Mouse (Mus musculus) cerebellum, postnatal 14 days (tissue): Measurements from ENCODE around the gene Shisa7.

Experiments used
- DNase-seq, 2 experiments: peaks; one replicate each; pipeline ENCODE4 v3.0.0; 2021; ENCODE audit warnings: mixed read lengths in 2 of 2

Shisa7 gene

DNA sequence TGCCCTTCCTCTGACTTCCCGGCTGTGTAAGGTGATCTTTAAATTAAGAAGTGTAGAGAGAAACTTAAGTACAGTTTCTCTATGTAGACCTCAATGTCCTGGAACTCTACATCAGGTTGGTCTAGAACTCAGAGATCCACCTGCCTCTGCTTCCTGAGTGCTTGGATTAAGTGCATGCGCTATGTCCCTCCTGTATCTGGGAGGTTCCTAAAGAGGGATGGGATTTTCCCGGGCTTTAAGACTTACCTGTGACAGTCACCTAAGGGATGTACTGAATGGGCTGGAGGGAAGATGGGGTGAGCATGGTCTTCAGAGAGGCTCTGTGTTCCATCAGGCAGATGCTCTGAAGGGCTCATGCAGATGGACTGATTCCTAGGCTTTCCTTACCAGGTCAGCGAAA lies 50.8 kb downstream of the Shisa7 start:
- no peak for DNase-seq

DNA sequence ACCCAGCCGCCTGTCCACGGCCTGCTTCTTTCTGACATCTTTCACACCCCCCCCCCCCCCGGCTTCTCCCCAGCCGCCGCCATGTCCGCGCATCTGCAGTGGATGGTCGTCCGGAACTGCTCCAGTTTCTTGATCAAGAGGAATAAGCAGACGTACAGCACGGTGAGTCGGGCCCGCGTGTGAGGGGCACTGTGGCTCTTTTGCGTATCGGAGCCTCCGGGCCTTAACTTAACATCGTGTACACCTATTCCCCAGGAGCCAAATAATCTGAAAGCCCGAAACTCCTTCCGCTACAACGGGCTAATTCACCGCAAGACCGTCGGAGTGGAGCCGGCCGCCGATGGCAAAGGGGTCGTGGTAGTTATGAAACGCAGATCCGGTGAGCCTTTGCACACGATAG lies 51.2 kb downstream of the Shisa7 start:
- DNase-seq: peak in 1 of 2 experiments; percentile 26

DNA sequence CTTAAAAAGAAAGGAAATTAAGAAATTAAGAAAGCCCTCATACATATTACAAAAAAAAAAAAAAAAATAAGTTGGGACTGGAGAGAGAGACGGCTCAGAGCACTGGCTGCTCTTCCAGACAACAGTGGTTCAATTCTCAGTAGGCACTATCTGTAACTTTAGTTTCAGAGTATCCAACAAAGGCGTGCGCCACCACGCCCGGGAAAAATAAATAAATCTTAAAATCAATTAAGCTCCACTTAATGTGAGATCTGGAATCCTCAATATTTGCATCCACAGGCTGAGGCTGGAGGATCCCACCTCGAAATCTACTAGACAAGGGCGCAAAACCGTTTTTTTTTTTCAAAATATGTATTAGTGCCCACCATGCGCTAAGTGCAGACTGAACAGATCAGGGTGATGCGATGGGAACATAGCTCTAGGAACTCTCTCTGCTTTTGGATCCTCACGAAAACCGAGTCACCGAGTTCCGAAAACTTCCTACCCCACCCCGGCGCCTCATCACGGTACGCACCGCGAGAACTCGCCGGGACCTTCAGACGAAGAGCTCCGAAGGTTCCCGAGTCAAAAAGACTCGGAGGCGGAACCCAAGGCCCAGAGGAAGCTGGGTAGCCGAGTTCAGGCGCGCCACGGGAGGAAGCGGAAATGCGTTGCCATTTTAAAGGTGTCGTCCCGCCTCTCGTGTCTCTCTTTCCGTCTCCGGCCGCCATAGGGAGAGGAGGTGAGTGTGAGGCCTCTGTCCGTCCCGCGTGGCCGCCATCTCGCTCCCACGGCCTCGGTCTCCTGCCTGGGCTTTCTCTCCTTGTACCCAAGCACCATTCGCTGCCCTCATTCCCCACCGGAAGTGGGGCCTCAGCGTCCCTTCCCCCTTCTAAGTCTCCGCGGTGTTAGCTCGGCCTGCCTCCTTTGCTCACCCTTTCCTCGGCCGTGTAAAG lies 52.0 kb downstream of the Shisa7 start, which contains the start of gene Rpl28:
TSS of gene Rpl28 (plus strand) at position 597 of the 935 bp plus-strand sequence.
- DNase-seq: peak; percentile 95 to 96

DNA sequence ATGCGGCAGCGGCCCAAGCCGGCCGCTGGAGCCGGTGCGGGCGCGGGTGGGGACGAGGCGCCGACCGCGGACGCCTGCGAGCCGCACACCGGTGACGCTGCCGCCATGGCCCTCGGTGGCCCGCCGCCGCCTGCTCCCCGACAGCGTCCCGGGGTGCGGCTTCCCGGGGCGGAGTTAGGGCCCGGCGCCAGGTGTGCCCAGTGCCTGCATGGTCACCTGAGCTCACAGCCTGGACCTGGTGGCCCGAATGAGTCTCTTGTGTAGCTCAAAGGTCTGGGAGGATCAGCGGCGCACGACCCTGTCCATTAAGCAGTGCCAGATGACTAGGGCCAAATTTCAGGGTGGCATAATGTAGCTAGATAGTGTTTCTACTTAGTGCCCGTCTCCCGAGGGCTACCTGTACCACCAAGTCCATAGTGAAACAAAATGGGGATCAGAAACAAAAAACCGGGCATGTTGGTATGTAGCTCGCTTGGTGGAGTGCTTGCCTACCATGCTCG lies 55.0 kb downstream of the Shisa7 start, which contains the start of gene Tmem238:
TSS of gene Tmem238 (minus strand) at position 221 of the 500 bp plus-strand sequence.
- peak; percentile 74 to 79 for DNase-seq

DNA sequence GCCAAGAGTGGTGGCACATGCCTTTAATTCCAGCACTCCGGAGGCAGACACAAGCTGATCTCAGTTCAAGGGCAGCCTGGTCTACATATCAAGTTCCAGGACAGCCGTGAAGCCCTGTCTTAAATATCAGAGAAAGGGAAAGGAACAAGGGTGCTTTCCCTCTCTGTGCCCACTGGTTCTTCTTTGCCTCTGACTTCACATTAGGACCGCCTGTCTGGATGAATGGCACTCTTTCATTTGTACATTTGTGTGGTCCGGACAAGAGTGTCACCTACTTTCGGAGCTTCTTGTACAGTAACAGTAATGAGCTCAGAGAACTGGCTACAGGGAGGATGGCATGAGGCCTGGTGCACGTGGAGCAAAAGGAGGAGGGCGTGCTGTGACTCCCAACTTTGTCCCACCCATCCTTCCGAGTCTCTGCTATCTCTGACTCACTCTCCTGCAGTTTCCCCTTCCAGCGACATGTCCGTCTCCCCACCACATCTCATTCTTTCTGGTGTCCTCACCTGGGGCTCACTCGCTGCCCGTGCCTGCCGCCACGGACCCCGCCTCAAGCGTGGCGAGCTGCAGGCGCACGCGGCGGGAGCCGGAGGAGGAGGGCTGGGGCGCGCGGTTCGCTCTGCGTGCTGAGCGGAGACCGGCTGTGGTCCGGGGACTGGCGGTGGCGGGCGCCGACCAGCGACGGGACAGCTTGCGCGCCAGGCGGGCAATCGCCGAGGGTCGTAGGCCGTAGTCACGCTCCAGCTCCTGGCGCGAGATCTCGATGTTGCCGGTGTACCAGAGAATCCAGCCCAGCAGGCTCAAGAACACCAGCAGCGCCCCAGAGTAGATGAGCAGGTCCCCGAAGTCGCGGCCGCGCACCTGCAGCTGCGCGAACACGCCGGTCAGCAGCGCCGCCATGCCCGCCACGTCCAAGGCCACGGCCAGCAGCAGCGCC lies 55.7 kb downstream of the Shisa7 start:
- peak in 1 of 2 experiments; percentile 71 for DNase-seq

DNA sequence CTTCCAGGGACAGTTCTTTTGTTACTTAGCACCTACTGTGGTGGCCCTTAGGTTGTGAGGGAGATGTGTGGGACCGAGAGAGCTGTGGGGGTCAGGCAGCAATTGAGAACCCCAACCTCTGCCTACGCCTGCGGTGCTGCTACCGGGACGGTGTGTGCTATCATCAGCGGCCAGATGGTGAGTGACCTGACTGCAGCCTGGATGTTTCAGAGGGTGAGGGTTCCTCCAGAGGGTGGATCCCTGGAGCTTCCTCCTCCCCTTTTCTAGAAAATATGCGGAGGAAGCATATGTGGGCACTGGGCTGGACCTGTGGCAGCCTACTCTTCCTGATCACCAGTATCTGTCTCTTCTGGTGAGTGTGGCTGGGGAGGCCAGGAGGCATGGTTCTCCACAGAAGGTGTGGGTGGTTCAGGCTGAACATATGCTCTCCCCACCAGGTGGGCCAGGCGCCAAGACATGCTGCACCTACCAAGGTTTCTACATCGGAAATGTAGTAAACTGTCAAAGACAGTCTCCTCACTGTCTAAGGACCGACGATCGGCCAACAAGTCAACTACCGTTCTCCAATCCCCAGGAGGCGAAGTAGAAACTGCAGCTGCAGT lies 60.7 kb downstream of the Shisa7 start:
- DNase-seq: peak; percentile 58 to 64

DNA sequence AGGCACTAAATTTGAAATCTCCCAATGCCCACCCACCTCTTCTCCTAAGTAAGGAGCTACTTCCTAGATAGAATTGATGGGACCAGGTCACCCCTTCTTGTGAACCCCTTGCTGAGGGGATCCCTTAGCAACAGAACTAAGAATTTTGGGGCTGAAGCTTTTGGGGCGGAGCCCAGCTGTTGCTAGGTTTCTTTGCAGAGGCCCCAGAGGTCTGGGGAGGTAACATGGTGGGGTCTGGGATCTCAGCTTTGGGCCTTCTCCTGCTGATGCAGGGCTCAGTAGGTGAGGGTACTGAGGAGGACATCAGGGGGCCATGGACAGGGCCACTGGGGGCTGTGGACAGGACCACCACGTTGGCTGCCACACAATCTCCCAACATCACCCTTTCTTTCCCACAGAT lies 61.7 kb downstream of the Shisa7 start, which contains the start of the genes Il11 and Tmem190:
TSS of gene Il11 (minus strand) at position 101 of the 400 bp plus-strand sequence.
TSS of gene Tmem190 (plus strand) at position 179 of the 400 bp plus-strand sequence.
- no peak for DNase-seq

DNA sequence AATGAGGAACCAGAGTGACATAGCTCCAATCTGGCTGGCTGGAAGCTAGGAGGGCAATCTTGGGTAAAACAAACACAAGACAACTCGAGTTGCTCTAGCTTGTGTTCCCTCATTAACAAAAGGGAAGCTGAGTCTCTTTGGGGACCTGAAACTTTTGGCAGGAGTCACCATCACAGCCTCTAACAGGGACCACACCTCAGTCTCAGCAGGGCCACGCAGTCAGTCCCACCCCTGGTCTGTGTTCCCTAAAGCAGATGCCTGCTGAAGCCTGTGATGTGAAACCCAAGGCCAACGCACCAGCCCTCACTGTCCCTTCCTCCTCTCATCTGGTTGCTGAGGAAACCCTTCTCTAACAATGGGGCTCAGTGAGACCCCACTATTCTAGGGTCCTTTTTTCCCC lies 62.4 kb downstream of the Shisa7 start:
- no peak for DNase-seq

DNA sequence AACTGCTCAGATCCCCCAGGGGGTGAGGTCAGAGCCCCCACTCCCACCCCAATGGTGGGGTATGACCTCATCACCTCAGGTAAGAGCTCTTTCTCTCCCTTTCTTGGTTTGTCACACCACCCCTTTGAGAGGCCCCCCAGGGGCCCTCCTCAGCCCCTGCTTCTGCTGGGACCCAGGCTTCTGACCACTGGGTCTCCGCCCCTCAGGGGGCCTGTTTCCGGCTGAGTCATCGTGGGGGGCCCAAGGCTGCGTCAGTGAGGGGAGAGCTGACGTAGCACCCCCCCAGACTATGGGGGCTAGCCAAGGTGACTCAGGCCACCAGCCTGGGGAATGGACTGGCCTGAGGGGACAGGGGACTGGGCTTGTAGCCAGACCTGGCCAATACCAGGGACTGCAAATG lies 64.6 kb downstream of the Shisa7 start:
- no peak for DNase-seq

DNA sequence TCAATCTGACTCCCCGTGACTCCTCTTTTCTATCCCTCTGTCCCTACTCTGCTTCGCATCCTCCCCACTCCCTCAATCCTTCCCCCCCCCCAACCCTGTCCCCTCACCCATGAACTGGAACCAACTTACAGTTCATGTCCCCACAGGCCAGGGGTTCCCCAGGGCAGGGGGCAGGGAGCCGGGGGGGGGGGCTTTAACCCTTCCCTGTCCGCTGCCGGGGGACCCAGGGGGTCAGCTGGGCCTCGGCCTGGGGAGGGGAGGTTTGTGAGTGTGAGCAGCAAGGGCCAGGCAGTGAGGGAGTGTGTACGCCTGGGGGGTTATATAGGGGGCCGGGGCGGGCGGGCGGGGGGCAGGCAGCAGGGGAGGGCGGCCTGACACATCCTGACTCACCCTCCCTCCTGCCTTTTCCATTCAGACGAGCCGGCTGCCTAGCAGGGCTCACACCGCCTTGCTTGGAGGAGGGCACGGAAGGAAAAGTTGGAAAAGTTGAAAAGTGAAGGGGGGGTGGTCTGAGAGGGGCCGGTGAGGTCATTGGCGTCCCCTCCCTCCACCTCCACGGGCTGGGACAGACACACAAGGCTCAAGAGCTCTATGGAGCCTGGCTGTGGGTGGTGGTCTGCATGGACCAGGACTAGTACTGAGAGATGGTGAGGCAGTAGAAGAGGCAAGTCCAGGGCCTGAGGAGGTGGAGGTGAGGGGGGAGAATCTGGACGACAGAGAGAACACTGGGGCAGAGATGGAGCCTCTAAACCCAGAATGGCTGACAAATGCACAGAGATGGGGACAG lies 66.5 kb downstream of the Shisa7 start:
- DNase-seq: no peak

DNA sequence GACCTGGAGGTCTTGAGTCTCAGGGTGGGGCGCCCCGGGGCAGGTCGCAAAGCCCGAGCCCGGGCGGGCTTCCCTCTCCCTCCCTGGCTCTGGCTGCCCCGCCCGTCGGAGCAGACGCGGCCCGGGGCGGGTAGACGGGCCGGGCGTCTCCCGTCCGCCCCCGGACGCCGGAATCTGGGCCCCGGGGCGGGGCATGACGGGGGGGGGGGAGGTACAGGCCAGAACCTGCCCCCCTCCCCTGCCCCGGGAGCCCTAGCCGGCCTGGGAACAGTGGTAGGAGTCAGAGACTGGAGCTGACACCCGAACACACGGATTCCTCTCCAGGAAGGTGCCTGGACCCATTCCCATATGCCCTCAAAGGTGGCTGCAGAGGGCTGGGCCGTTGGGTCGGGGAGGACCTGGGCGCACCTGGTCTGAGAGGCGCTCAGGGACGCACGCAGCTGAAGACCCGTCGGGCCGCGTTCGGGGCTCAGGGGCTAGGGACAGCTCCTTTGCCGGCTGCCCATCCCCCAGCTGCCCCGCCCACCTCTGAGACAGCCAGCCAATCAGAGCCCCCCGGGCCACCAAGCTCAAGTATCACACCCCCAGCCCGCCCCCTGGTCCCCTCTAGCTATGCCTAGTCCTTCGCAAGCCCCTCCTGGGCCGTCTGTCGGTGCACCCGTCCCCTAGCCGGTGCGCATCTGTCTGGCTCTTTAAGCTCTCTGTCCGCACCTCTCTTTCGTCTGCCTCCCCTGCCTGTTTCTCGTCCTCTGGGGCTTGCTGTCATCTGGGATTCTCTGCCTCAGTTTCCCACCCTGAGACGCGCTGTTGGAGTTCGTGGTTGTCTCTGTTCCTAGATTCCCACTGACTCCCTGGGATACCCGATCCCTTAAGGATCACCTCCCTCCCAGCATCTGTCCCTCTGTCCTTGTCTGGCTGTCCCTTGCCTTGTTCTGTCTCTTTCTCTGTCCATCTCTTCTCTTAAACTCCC lies 67.3 kb downstream of the Shisa7 start:
- DNase-seq: peak in 1 of 2 experiments; percentile 67

DNA sequence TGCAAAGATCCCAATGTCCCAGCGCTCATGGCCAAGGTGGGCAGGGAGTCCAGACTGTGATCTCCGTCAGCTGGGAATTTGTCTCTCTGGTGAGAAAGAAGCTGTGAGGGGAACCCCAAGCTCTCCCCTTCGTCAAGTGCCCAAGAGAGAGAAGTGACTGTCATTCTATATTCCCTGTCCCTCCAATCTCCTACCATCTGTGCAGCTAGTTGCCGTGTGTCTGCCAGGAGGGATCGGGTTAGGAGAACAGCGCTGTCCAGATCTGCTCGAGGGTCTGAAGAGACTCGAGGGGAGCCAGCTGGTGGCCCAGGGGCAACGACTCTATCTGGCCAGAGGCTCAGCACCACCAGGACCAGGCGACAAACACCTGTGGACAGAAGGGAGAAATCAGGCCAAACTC lies 68.4 kb downstream of the Shisa7 start:
- DNase-seq: no peak
